Mouse (Mus musculus): ENCODE data around the gene Zfand3.

Gene Zfand3

DNA sequence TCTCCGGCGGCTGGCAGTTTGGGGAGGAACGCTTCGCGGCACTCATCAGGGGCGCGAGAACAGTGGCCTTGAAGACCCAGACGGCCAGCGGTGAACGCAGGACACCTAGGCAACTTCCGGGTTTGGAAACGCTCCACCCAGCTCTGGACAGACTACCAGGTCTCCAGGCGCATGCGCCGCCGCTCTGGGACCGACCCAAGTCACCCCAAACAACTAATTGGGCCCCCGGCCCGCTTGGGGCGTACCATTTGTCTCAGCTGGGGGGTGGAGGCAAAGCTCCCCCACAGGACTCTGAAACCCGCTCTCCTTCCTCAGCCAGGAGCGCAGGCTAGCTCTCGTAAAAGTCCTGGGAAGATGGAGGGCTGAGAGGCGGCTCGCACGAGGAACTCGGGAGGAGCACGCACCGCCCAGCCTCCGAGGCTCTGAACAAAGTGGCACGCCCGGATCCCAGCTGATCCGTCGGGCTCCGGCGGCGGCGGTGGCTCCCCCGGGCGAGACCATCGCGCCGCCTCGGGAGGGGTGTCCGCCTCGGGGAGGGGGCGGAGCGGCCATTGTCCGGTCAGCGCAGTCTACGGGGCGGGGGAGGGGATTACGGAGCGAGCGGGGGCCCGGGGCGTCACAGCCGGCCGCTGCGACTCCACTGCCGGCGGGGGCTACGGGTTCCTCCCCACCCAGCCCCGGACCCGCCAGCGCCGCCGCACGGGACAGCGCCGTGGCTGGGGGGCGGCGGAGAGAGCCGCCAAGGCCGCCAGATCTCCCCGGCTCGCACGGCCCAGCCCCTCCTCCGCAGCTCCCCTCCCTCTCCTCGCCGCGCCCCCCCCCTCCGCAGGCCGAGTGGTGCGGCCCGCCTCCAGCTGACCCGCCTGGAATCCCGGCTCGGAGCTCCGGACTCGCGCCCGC, at the start of gene Zfand3:
Zfand3 (plus strand) TSS at position 531 of the 900 bp plus-strand sequence.
- DNase-seq (ENCODE audit: low spot score): peak; percentile 98

DNA sequence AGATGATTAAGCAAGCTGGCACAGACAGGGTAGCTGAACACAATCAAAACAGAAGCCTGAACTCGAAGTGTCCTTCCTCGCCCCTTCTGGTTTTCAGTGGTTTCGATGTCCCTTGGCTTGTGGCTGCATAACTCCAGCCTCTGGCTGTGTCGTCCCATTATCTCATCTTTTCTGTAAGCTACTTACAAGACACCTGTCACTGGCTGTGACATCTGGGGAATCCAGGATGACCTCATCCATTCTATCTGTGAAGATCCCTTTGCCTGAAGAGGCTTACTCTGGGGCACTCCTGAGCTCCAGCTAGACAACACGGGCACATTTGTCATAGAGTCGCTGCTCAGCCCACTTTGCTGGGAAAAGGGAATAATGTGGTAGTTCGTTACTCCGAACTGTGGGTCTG, 48.7 kb upstream of the Zfand3 start:
- DNase-seq (ENCODE audit: low spot score): no peak

DNA sequence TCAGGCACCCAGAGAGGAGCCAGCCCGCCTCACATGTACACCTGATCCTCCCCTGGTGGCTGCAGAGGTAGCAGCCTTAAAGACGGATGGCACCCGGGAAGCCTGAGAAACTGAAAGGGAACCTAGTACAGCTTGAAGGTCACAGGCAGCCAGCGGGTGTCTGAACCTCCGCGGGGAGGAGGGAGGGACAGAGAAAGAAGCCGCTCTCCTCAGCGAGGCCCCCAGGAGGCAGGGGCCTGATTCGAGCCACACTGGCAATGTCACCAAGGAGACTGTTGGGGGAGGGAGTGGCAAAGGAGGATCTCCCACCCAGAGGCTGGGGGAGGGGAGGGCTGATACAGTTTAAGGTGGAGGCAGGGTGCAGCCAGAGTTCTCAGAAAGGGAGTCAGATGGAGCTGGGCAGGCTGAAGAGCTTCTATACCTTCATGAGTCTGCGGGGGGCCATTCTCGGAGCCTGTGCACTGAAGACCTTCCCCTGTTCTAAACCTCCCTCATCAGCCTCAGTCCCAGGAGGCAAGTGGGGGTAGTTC, 40.7 kb upstream of the Zfand3 start:
- DNase-seq (ENCODE audit: low spot score): no peak

GRCm38 (mm10) chr17:29965506-29965905, 39.0 kb upstream of the Zfand3 start:
- DNase-seq (ENCODE audit: low spot score): no peak

- no peak for DNase-seq (ENCODE audit: low spot score)
Measured at GRCm38 (mm10) chr17:29970037-29970555, 34.4 kb upstream of the Zfand3 start, which contains the start of gene Mdga1. TSS of gene Mdga1 (minus strand) at chr17:29970087.

- DNase-seq (ENCODE audit: low spot score): no peak
Measured at GRCm38 (mm10) chr17:29971761-29972432, 32.6 kb upstream of the Zfand3 start.

GRCm38 (mm10) chr17:29973226-29973625, 31.3 kb upstream of the Zfand3 start:
- DNase-seq (ENCODE audit: low spot score): no peak

DNA sequence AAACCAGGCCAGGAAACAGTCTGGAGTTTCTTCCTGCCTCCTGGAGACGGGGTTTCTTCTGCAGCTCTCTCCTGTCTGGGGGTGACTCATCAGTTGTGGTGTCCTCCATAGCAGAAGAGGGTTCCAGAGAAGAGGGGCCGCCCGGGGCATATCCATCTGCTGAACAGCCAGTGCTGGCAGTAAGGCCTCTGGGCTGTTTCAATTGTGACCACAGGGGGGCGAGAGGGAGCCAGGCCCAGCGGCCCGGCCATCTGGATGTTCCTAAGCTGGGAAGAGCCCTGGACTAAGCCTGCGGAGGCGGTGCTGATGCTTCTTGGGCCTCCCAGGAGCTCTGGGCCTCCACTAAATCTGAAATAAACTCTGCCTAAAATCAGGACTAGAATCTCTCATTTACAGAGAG, 28.8 kb upstream of the Zfand3 start:
- DNase-seq (ENCODE audit: low spot score): peak; percentile 90

DNA sequence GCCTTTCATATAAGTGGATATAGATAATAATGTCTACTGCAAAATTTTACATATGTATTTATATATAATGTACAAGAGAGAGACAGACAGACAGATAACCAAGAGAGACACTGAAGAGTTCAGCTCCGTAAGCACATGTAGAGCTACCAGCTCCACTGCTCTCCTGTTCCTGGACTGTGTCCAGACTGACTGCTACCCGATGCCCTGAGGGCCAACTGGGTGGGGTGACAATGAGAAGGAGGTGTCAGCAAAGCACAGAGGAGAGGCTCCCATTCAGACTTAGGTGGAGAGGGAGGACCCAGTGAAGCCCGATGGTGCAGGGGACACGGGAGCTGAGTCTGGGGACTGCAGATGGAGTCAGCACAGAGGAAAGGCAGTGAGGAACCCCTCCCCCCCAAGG, 25.5 kb upstream of the Zfand3 start:
- no peak for DNase-seq (ENCODE audit: low spot score)

GRCm38 (mm10) chr17:29979841-29980240, 24.7 kb upstream of the Zfand3 start:
- no peak for DNase-seq (ENCODE audit: low spot score)

GRCm38 (mm10) chr17:29981568-29981967, 23.0 kb upstream of the Zfand3 start:
- peak; percentile 58 for DNase-seq (ENCODE audit: low spot score)

DNA sequence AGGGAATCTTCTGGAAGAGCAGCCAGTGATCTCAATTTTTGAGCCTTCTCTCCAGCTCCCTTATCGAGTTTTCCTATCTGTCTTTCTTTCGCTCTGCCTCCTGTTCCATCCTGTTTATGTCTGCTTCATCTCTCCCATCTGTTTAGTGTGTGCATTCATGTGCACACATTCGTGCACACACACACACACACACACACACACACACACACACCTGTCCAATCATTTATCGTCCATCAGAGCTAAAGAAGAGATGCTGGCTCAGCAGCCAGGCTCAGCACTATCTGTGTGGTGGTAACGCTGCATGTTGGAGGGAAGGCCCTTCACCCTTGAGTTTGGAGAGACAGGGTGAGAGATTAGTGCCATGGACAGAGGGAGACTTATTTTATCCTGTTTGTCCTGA, 21.3 kb upstream of the Zfand3 start:
- DNase-seq (ENCODE audit: low spot score): no peak

GRCm38 (mm10) chr17:29984931-29985330, 19.6 kb upstream of the Zfand3 start:
- DNase-seq (ENCODE audit: low spot score): no peak

GRCm38 (mm10) chr17:29985534-29985933, 19.0 kb upstream of the Zfand3 start:
- DNase-seq (ENCODE audit: low spot score): no peak

DNA sequence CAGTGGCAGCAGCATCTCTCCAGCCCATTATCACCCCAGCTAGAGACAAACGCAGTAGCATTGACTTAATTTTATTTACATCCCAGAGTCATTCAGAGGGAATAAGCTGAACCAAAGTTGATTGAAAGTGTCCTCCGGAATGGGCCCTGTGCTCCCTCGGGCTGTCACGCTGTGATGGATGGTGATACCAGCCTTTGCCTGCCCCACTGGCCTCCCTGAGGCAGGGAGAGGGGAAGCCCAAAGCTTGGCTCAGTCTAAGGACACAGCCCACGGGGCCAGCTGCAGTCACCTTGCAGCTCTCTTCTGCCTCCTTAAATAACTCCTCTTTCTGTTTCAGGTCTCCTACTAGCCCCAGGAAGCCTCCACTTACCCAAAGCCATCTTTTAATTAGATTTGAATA, 16.4 kb upstream of the Zfand3 start:
- DNase-seq (ENCODE audit: low spot score): no peak

DNA sequence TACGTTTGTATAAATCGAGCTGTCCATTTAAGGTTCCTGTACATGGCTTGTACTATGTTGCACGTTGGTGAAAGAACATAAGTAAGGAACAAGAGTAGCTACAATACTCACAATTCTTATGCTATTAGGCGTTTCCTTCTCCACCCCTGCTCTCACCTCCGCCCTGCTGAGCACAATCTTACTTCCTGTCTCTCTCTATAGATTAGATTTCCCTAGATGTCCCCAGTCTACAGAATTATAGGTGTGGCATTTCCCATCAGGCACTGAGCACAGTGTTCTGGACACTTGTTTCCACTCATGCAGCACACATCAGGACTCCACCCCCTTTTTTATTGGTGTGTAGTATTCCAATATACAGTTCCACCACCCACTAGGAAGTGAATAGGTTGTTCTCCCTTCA, 14.9 kb upstream of the Zfand3 start:
- DNase-seq (ENCODE audit: low spot score): no peak

GRCm38 (mm10) chr17:29990136-29990535, 14.4 kb upstream of the Zfand3 start:
- DNase-seq (ENCODE audit: low spot score): no peak

DNA sequence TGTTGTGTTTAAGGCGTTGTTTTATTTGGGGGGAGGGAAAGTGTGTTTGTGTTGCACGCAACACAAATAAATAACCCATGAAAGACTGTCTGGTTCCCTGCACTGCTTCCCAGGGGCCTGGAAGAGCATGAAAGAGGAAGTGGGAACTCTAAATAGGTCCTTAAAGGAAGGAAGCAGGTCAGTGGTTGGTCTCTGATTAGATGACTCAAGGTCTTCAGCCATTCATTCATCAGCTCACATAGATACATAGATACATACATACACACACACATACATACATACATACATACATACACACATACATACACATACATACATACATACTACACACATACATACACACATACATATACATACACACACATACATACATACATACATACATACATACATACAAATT, 13.7 kb upstream of the Zfand3 start:
- no peak for DNase-seq (ENCODE audit: low spot score)

DNA sequence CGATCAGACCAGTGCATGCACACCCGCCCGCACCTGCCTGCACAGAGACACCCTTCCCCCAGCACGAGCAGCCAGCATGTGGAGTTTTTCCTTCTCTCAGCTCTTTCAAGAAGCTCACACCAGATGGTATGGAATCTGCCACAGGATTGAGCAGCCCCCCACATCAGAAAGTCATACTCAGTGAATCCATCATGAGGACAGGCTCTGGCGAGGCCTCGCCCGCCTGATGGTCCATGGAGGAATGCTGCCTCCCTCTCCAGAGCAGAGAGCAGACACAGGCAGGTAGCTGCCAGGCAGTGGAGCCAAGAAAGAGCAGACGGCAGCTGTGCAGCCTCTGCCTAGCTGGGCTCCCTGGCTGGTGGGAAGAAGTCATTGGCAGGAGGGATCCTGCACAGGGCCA, 11.0 kb upstream of the Zfand3 start:
- no peak for DNase-seq (ENCODE audit: low spot score)

- DNase-seq (ENCODE audit: low spot score): no peak
Measured at GRCm38 (mm10) chr17:29994011-29994410, 10.5 kb upstream of the Zfand3 start.

- no peak for DNase-seq (ENCODE audit: low spot score)
Measured at GRCm38 (mm10) chr17:29994459-29994858, 10.1 kb upstream of the Zfand3 start.

DNA sequence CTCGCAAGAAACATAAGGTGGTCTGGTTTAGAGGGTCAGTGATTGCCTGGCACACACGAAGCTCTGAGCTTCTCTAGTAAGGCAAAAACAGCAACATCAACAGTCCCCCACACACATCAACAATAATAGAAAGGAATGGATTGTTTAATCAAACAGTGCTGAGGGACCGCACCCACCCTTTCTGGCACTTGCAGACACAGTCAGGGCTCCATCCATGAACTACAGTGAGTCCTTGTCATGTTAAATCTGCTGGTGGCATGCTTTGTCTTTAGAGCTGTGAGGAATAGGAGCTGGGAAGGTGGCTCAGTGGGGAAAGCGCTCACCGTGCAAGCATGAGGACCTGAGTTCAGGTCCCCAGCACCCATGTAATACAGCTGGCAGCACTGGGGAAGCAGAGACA, 8.5 kb upstream of the Zfand3 start:
- no peak for DNase-seq (ENCODE audit: low spot score)

DNA sequence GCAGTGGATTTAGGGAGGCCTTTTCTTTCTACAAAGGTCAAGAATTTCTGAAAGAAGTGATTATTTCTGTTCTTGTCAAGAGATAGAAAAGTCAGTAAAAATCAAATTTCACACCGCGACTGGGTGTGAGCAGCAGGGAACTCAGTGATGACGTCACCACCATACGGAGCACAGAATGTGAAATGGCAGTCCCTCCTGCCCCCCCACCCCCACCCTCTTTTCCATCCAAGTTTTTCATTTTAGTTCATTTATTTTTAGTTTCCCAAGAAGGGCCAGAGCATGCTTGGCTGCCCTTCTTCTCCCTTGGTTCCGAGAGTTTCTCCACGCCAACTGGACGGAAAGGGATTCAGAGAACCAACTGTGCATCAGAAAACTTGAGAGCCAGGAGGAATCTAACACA, 6.8 kb upstream of the Zfand3 start:
- no peak for DNase-seq (ENCODE audit: low spot score)

All from embryo, embryonic 10.5 days (tissue).